Mouse (Mus musculus) C2C12 (cell line): ENCODE results near the gene Slc34a2.

Source experiments
- CEBPB ChIP-seq: IDR thresholded peaks from one replicate; pipeline ENCODE4 v1.6.1; 2011; ENCODE audit warnings: low read depth, mild to moderate bottlenecking, control low read depth, moderate library complexity
- CTCF ChIP-seq: IDR thresholded peaks from one replicate; pipeline ENCODE4 v1.5.1; 2011; ENCODE audit not compliant: control insufficient read depth, insufficient read depth, insufficient read length
- FOSL1 ChIP-seq: IDR thresholded peaks from one replicate; pipeline ENCODE4 v1.8.0; 2011; ENCODE audit warnings: mild to moderate bottlenecking, low read length; ENCODE audit not compliant: poor library complexity, insufficient read depth, severe bottlenecking
- MAX ChIP-seq: IDR thresholded peaks from one replicate; pipeline ENCODE4 v1.6.1; 2011; ENCODE audit warnings: mild to moderate bottlenecking, control low read depth
- MYOD1 ChIP-seq: IDR thresholded peaks from one replicate; pipeline ENCODE4 v1.6.1; 2011; ENCODE audit warnings: low read depth; ENCODE audit not compliant: control insufficient read depth, insufficient read length
- MYOG ChIP-seq: IDR thresholded peaks from one replicate; pipeline ENCODE4 v1.6.1; 2011; ENCODE audit not compliant: control insufficient read depth, insufficient read length; ENCODE audit errors: extremely low read depth
- USF1 ChIP-seq: IDR thresholded peaks from one replicate; pipeline ENCODE4 v1.6.1; 2011; ENCODE audit warnings: low read depth, mild to moderate bottlenecking, control low read depth, moderate library complexity

- no peak for TF ChIP-seq CTCF
- no peak for TF ChIP-seq MYOD1
- no peak for TF ChIP-seq MYOG
- TF ChIP-seq USF1 = no peak
- no peak for TF ChIP-seq CEBPB
- TF ChIP-seq MAX = no peak
- no peak for TF ChIP-seq FOSL1
These were observed 70.1 kb downstream of the Slc34a2 start for GRCm38 (mm10) chr5:53108026-53108425.
